Mouse (Mus musculus) erythroblast, embryonic 14.5 days (primary cell): ENCODE results near the gene Cyp2d26. TPM values are rescaled to one million over a fixed set of nuclear protein-coding genes. Genes with fewer than 3 reads are reported as not detected.

ENCODE experiments used
- H3K27me3 ChIP-seq: 2 replicates; pipeline ENCODE4 v1.6.1; 2012; ENCODE audit warnings: inconsistent platforms; ENCODE audit not compliant: control insufficient read depth
- H3K36me3 ChIP-seq: 2 replicates; pipeline ENCODE4 v1.6.1; 2012; ENCODE audit warnings: mild to moderate bottlenecking, inconsistent platforms; ENCODE audit not compliant: control insufficient read depth
- H3K4me1 ChIP-seq: 2 replicates; pipeline ENCODE4 v1.6.1; 2012; ENCODE audit warnings: inconsistent platforms; ENCODE audit not compliant: control insufficient read depth
- H3K4me3 ChIP-seq: replicated peaks from 2 replicates; pipeline ENCODE3; 2012; ENCODE audit warnings: moderate library complexity, mild to moderate bottlenecking, inconsistent platforms
- H3K9me3 ChIP-seq: 2 replicates; pipeline ENCODE4 v1.6.1; 2012; ENCODE audit warnings: low read length, inconsistent platforms, mixed read lengths; ENCODE audit not compliant: control insufficient read depth
- GATA1 ChIP-seq: IDR thresholded peaks from 2 replicates; pipeline ENCODE4 v1.6.1; 2012; ENCODE audit warnings: low read length, inconsistent platforms, mixed read lengths
- TAL1 ChIP-seq: IDR thresholded peaks from 3 replicates; pipeline ENCODE4 v1.6.1; 2012; ENCODE audit warnings: low read length, inconsistent platforms, mixed read lengths
- polyA plus RNA-seq: library from polyadenylated mRNA; stranded (reverse); fragments of >175 nt; gene quantifications from 2 replicates; pipeline ENCODE4 v1.2.3, GENCODE M21; 2012

Cyp2d26 gene
- 0.05 TPM in 1 of 2 replicates, not detected in the other for polyA plus RNA-seq

DNA sequence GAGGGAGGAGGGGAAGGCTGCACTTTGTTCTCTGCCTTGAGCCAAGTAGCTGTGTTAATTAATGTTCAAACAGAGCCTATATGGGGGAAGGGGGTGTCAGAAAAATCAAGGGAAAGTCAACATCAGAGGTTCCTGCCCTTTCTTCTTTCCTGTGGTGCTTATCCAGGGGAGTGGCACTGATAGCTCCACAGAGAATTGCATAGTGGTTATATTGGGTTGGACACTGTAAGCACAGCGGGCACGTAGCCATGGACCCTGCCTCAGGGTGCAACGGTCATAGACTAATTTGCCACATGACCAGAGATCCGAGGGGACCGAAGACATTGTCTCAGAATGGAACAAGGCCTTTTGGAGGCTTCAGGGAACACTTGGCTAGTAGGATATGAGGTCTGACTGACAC is at the start of gene Cyp2d26:
Gene Cyp2d26 (minus strand): TSS at position 18 of the 400 bp plus-strand sequence.
- H3K4me1 ChIP-seq = no peaks in the 10 kb centered on the region
- H3K9me3 ChIP-seq = no peaks in the 10 kb centered on the region
- no peaks in the 10 kb centered on the region for H3K27me3 ChIP-seq
- peak within 1 kb of the TSS; percentile 4 for H3K4me3 ChIP-seq
- H3K36me3 ChIP-seq = no peaks in the 10 kb centered on the region; the same call in 1 of the 2 replicates
- no peak for TF ChIP-seq TAL1
- TF ChIP-seq GATA1 = no peak

- H3K27me3 ChIP-seq = no peaks in the 10 kb centered on the region
- H3K4me3 ChIP-seq = no peak overlapping the region
- no peaks in the 10 kb centered on the region for H3K4me1 ChIP-seq
- H3K9me3 ChIP-seq = no peaks in the 10 kb centered on the region
- H3K36me3 ChIP-seq = peaks cover 16% of the 10 kb centered on the region
- TF ChIP-seq GATA1 (no peak), TAL1 (no peak)
Observed at GRCm38 (mm10) chr15:82839146-82839545, 45.1 kb upstream of the Cyp2d26 start.

DNA sequence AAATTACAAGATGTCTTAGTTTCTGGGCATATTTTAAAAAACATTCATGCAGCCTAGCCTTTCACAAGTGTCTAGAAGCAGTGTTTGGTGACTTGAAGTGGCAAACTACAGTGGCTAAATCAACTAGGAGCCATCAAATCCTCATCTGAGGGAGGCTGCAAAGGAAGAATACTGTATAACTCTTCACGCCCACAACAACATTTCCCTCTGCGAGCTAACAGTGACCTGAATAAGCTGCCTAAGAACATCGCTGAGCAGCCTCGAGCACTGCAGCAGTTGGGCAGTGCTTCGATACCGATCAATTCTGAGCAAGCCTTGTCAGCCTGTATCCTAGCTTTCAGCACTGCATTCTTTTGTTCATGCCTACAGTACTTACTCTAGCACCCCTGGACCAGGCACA is 35.8 kb upstream of the Cyp2d26 start:
- H3K9me3 ChIP-seq = no peaks in the 10 kb centered on the region
- H3K4me1 ChIP-seq = no peaks in the 10 kb centered on the region
- H3K4me3 ChIP-seq = no peak overlapping the region
- no peak for TF ChIP-seq GATA1
- TF ChIP-seq TAL1 = no peak
- no peaks in the 10 kb centered on the region for H3K27me3 ChIP-seq
- H3K36me3 ChIP-seq = peaks cover 8% of the 10 kb centered on the region

- no peaks in the 10 kb centered on the region for H3K27me3 ChIP-seq
- peaks cover 35% of the 10 kb centered on the region for H3K36me3 ChIP-seq
- no peak for TF ChIP-seq TAL1
- TF ChIP-seq GATA1 = no peak
- no peaks in the 10 kb centered on the region for H3K9me3 ChIP-seq
- no peaks in the 10 kb centered on the region for H3K4me1 ChIP-seq
- H3K4me3 ChIP-seq = no peak overlapping the region
Observed at GRCm38 (mm10) chr15:82825866-82826265, 31.8 kb upstream of the Cyp2d26 start.

DNA sequence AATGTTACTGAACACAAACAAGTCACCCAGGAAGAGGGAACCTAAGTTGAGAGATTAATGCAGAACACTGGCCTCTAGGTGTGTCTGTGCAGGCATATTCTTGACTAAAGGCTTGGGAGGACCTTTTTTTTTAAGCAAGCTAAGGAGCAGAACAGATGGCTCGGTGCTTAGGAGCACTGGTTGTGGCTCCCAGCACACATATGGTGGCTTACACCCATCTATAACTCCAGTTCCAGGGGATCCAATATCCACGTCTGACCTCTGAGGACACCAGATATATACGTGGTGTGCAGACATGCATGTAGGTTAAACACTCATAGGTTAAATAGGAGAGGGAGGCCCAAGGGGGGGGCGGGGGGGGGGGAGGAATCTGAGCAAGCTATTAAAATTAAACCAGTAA is 28.3 kb upstream of the Cyp2d26 start:
- no peak for TF ChIP-seq GATA1
- H3K4me1 ChIP-seq = no peaks in the 10 kb centered on the region
- no peaks in the 10 kb centered on the region for H3K9me3 ChIP-seq
- peaks cover 40% of the 10 kb centered on the region for H3K36me3 ChIP-seq
- no peaks in the 10 kb centered on the region for H3K27me3 ChIP-seq
- H3K4me3 ChIP-seq = no peak overlapping the region

- peaks cover 42% of the 10 kb centered on the region for H3K36me3 ChIP-seq
- no peak overlapping the region for H3K4me3 ChIP-seq
- TF ChIP-seq GATA1 (no peak), TAL1 (no peak)
Observed at GRCm38 (mm10) chr15:82821657-82822056, 27.6 kb upstream of the Cyp2d26 start.

GRCm38 (mm10) chr15:82815296-82815695 is 21.2 kb upstream of the Cyp2d26 start:
- H3K27me3 ChIP-seq = no peaks in the 10 kb centered on the region
- H3K4me1 ChIP-seq = peaks cover 13% of the 10 kb centered on the region
- peaks cover 48% of the 10 kb centered on the region for H3K36me3 ChIP-seq
- TF ChIP-seq GATA1 (no peak), TAL1 (no peak)
- H3K9me3 ChIP-seq = no peaks in the 10 kb centered on the region
- no peak overlapping the region for H3K4me3 ChIP-seq

More at GRCm38 (mm10) chr15:82821657-82822056, 27.6 kb upstream of the Cyp2d26 start:
- no peaks in the 10 kb centered on the region for H3K4me1 ChIP-seq
- no peaks in the 10 kb centered on the region for H3K9me3 ChIP-seq
- H3K27me3 ChIP-seq = no peaks in the 10 kb centered on the region

DNA sequence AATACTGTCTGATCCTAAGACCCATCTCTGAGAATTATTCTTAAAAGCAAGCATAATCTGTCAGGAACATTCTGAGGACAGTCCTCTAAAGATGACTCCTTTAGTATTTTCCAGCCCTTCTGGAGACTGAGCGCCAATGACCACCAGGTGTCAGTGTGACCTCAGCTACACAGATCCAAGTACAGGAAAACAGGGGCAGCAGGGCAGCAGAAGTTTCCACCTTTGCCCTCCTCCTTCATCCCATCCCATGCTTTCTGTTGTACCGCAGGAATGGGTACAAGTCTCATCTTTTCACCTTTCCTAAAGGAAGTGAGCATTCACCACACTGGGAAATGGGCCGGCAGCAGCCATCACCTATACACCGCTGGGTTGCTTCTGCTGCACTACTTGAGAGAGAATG is 20.7 kb upstream of the Cyp2d26 start:
- H3K9me3 ChIP-seq = no peaks in the 10 kb centered on the region
- H3K27me3 ChIP-seq = no peaks in the 10 kb centered on the region
- TF ChIP-seq TAL1 = no peak
- TF ChIP-seq GATA1 = no peak
- peaks cover 18% of the 10 kb centered on the region for H3K4me1 ChIP-seq
- H3K36me3 ChIP-seq = peaks cover 50% of the 10 kb centered on the region
- no peak overlapping the region for H3K4me3 ChIP-seq

- H3K9me3 ChIP-seq = no peaks in the 10 kb centered on the region
- H3K27me3 ChIP-seq = no peaks in the 10 kb centered on the region
- H3K4me3 ChIP-seq = no peak overlapping the region
- peaks cover 55% of the 10 kb centered on the region for H3K36me3 ChIP-seq
- TF ChIP-seq GATA1 = no peak
- TF ChIP-seq TAL1 = no peak
- H3K4me1 ChIP-seq = peaks cover 23% of the 10 kb centered on the region
Observed at GRCm38 (mm10) chr15:82814321-82814720, 20.2 kb upstream of the Cyp2d26 start.

DNA sequence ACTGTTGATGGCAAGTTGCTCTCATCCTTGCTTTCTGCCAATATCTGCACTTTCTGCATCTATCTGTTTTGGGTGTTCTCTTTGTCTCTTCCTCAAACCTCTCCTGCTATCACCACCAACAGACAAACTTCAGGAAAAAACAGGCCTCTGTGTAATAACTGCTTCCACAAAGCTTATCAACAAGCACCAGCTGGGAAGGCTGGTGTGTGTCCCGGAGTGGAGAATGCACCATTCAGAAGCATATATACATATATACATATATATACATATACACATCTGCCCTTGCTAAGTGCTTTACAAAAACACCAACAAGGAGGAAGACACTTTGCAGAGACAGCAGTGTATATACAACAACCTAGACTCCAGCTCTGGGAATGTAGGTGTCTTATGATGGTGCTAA is 16.5 kb upstream of the Cyp2d26 start:
- Histone ChIP-seq H3K4me1 (peaks cover 23% of the 10 kb centered on the region), H3K36me3 (peaks cover 51% of the 10 kb centered on the region), H3K27me3 (no peaks in the 10 kb centered on the region), H3K9me3 (no peaks in the 10 kb centered on the region), H3K4me3 (no peak overlapping the region)
- TF ChIP-seq GATA1 (no peak), TAL1 (no peak; the same call in 2 of the 3 replicates)
